Mouse (Mus musculus) forebrain, embryonic 15.5 days (tissue): ENCODE measurements around the gene Rpl10a. TPM values are rescaled to one million over a fixed set of nuclear protein-coding genes. Genes with fewer than 3 reads are reported as not detected.
"Not testable (repeated sequence)": the region's sequence is repeated elsewhere in the genome, so short reads cannot be mapped to it uniquely, and the experiment has no call there.

ENCODE experiments used
- ATAC-seq: fragments of 200-750 bp; cut with Nextera tagmentation; replicated peaks from 2 replicates; pipeline ENCODE4 v1.8.0; 2017; ENCODE audit warnings: mild to moderate bottlenecking, moderate TSS enrichment, moderate library complexity
- H3K27ac ChIP-seq: fragments of 300-500 bp; sonication (generic); replicated peaks from 2 replicates; pipeline ENCODE4 v1.5.1; 2015; ENCODE audit warnings: mild to moderate bottlenecking, inconsistent platforms
- H3K27me3 ChIP-seq: fragments of 300-500 bp; sonication (generic); 2 replicates; pipeline ENCODE4 v1.6.1; 2015; ENCODE audit warnings: inconsistent platforms
- H3K36me3 ChIP-seq: fragments of 300-500 bp; sonication (generic); 2 replicates; pipeline ENCODE4 v1.6.1; 2015; ENCODE audit warnings: mild to moderate bottlenecking, inconsistent platforms
- H3K4me1 ChIP-seq: fragments of 300-500 bp; sonication (generic); 2 replicates; pipeline ENCODE4 v1.6.1; 2015; ENCODE audit warnings: inconsistent platforms
- H3K4me2 ChIP-seq: fragments of 300-500 bp; sonication (generic); replicated peaks from 2 replicates; pipeline ENCODE4 v1.6.1; 2015; ENCODE audit warnings: mild to moderate bottlenecking, inconsistent platforms
- H3K4me3 ChIP-seq: fragments of 300-500 bp; sonication (generic); 2 replicates; pipeline ENCODE4 v1.5.1; 2015; ENCODE audit warnings: mild to moderate bottlenecking, inconsistent platforms
- H3K9ac ChIP-seq: fragments of 300-500 bp; sonication (generic); replicated peaks from 2 replicates; pipeline ENCODE4 v1.6.1; 2015; ENCODE audit warnings: mild to moderate bottlenecking, inconsistent platforms
- H3K9me3 ChIP-seq: fragments of 300-500 bp; sonication (generic); 2 replicates; pipeline ENCODE4 v1.6.1; 2016; ENCODE audit warnings: inconsistent platforms
- WGBS: fragments of 180-500 bp; shearing (Covaris S2); methylation state at CpG from one replicate; pipeline ENCODE4 v1.1.7; 2015; ENCODE audit warnings: mixed read lengths; 5-methylcytosine and 5-hydroxymethylcytosine counted together
- polyA plus RNA-seq: library from polyadenylated mRNA; unstranded; fragments of >200 nt; fragmentation: Nextera tagmentation; extraction: Ambion mirVana; gene quantifications from 2 replicates; pipeline ENCODE4 v1.2.1, GENCODE M21; 2015

The Rpl10a gene
- polyA plus RNA-seq, 1 experiment from 2014 or later, result 359 TPM

- 98% methylated on average over 8 of the region's 8 CpGs for WGBS
- H3K36me3 ChIP-seq, result peaks cover 8% of the 10 kb centered on the region
- H3K4me2 ChIP-seq, result no peak overlapping the region
- H3K4me1 ChIP-seq, result peaks cover 22% of the 10 kb centered on the region
- no peaks in the 10 kb centered on the region for H3K9me3 ChIP-seq
- no peak overlapping the region for H3K9ac ChIP-seq
- ATAC-seq, result no peak
- H3K27ac ChIP-seq, result no peak overlapping the region
- no peak overlapping the region for H3K4me3 ChIP-seq
- no peaks in the 10 kb centered on the region for H3K27me3 ChIP-seq
Measured at GRCm38 (mm10) chr17:28325751-28326150, 2.5 kb upstream of the Rpl10a start.

- Histone ChIP-seq H3K27ac (no peak overlapping the region), H3K36me3 (peaks cover 15% of the 10 kb centered on the region), H3K4me2 (no peak overlapping the region), H3K9me3 (no peaks in the 10 kb centered on the region), H3K4me1 (peaks cover 25% of the 10 kb centered on the region), H3K9ac (0 out of 2 replicates have a peak overlapping the region, but pooled peaks have one; percentile 92), H3K4me3 (no peak overlapping the region), H3K27me3 (no peaks in the 10 kb centered on the region)
- no peak for ATAC-seq
- WGBS, result 77% methylated on average over 3 of the region's 3 CpGs
Measured at GRCm38 (mm10) chr17:28326951-28327350, 1.3 kb upstream of the Rpl10a start.

- Histone ChIP-seq H3K27ac (peak overlapping the region; percentile 96), H3K4me1 (peaks cover 25% of the 10 kb centered on the region), H3K9me3 (no peaks in the 10 kb centered on the region), H3K36me3 (peaks cover 15% of the 10 kb centered on the region), H3K4me3 (peak overlapping the region; percentile 87), H3K9ac (peak overlapping the region; percentile 92), H3K4me2 (peak overlapping the region; percentile 93), H3K27me3 (no peaks in the 10 kb centered on the region)
- WGBS, result 9% methylated on average over 22 of the region's 22 CpGs
- peak; percentile 49 for ATAC-seq
Measured at GRCm38 (mm10) chr17:28327673-28328325, 472 bp upstream of the Rpl10a start.

GRCm38 (mm10) chr17:28328946-28329345 is 675 bp downstream of the Rpl10a start:
- WGBS, result under 1% methylated on average over 25 of the region's 25 CpGs
- H3K9ac ChIP-seq, result peak overlapping the region; percentile 92
- peak overlapping the region; percentile 93 for H3K4me2 ChIP-seq
- peak overlapping the region; percentile 96 for H3K27ac ChIP-seq
- H3K27me3 ChIP-seq, result no peaks in the 10 kb centered on the region
- peak overlapping the region; percentile 87 for H3K4me3 ChIP-seq
- peak; percentile 33 for ATAC-seq
- peaks cover 25% of the 10 kb centered on the region for H3K4me1 ChIP-seq
- no peaks in the 10 kb centered on the region for H3K9me3 ChIP-seq
- H3K36me3 ChIP-seq, result peaks cover 13% of the 10 kb centered on the region

GRCm38 (mm10) chr17:28329503-28330231 is 1.4 kb downstream of the Rpl10a start:
- ATAC-seq, result no peak
- H3K27me3 ChIP-seq, result no peaks in the 10 kb centered on the region
- peaks cover 12% of the 10 kb centered on the region for H3K36me3 ChIP-seq
- H3K9me3 ChIP-seq, result no peaks in the 10 kb centered on the region
- H3K27ac ChIP-seq, result peak overlapping the region; percentile 96
- H3K4me1 ChIP-seq, result peaks cover 25% of the 10 kb centered on the region
- peak overlapping the region; percentile 92 for H3K9ac ChIP-seq
- peak overlapping the region; percentile 87 for H3K4me3 ChIP-seq
- 7% methylated on average over 4 of the region's 4 CpGs for WGBS
- peak overlapping the region; percentile 93 for H3K4me2 ChIP-seq

GRCm38 (mm10) chr17:28330232-28330546 is 1.9 kb downstream of the Rpl10a start:
- 39% methylated on average over 2 of the region's 2 CpGs for WGBS
- Histone ChIP-seq H3K4me1 (peaks cover 25% of the 10 kb centered on the region), H3K9me3 (no peaks in the 10 kb centered on the region), H3K27ac (peak overlapping the region; percentile 33; the same call in 1 of the 2 replicates), H3K27me3 (no peaks in the 10 kb centered on the region), H3K4me3 (peak overlapping the region; percentile 87), H3K9ac (peak overlapping the region; percentile 92; the same call in 1 of the 2 replicates), H3K4me2 (peak overlapping the region; percentile 93), H3K36me3 (peaks cover 12% of the 10 kb centered on the region)
- ATAC-seq, result no peak

GRCm38 (mm10) chr17:28330590-28330989 is 2.3 kb downstream of the Rpl10a start:
- not testable (repeated sequence) for ATAC-seq
- 59% methylated on average over 8 of the region's 8 CpGs for WGBS

GRCm38 (mm10) chr17:28331241-28332112 is 3.2 kb downstream of the Rpl10a start:
- H3K4me3 ChIP-seq, result no peak overlapping the region
- no peak overlapping the region for H3K4me2 ChIP-seq
- H3K9ac ChIP-seq, result no peak overlapping the region
- ATAC-seq, result no peak
- H3K9me3 ChIP-seq, result no peaks in the 10 kb centered on the region
- H3K4me1 ChIP-seq, result peaks cover 25% of the 10 kb centered on the region
- 29% methylated on average over 7 of the region's 7 CpGs for WGBS
- H3K27me3 ChIP-seq, result no peaks in the 10 kb centered on the region
- peaks cover 12% of the 10 kb centered on the region for H3K36me3 ChIP-seq
- no peak overlapping the region for H3K27ac ChIP-seq

More at GRCm38 (mm10) chr17:28330590-28330989, 2.3 kb downstream of the Rpl10a start:
- H3K4me3 ChIP-seq, H3K4me2 ChIP-seq, H3K9me3 ChIP-seq, H3K27me3 ChIP-seq, H3K27ac ChIP-seq, H3K9ac ChIP-seq: not testable (repeated sequence)
- H3K36me3 ChIP-seq, result peaks cover 12% of the 10 kb centered on the region
- peaks cover 25% of the 10 kb centered on the region for H3K4me1 ChIP-seq

GRCm38 (mm10) chr17:28332113-28332914 is 4.0 kb downstream of the Rpl10a start:
- ATAC-seq, result no peak
- WGBS, result 53% methylated on average over 13 of the region's 13 CpGs

GRCm38 (mm10) chr17:28332915-28333546 is 4.8 kb downstream of the Rpl10a start:
- no peak for ATAC-seq
- Histone ChIP-seq H3K4me1 (peaks cover 19% of the 10 kb centered on the region), H3K36me3 (peaks cover 12% of the 10 kb centered on the region), H3K4me3 (no peak overlapping the region), H3K27ac (no peak overlapping the region), H3K9ac (no peak overlapping the region), H3K27me3 (no peaks in the 10 kb centered on the region), H3K9me3 (no peaks in the 10 kb centered on the region), H3K4me2 (no peak overlapping the region)
- WGBS, result 64% methylated on average over 31 of the region's 31 CpGs

More at GRCm38 (mm10) chr17:28332113-28332914, 4.0 kb downstream of the Rpl10a start:
- no peak overlapping the region for H3K4me2 ChIP-seq
- no peaks in the 10 kb centered on the region for H3K27me3 ChIP-seq
- no peak overlapping the region for H3K27ac ChIP-seq
- H3K36me3 ChIP-seq, result peaks cover 12% of the 10 kb centered on the region
- H3K4me3 ChIP-seq, result no peak overlapping the region
- peaks cover 25% of the 10 kb centered on the region for H3K4me1 ChIP-seq
- no peak overlapping the region for H3K9ac ChIP-seq
- H3K9me3 ChIP-seq, result no peaks in the 10 kb centered on the region

- no peak overlapping the region for H3K4me2 ChIP-seq
- peaks cover 7% of the 10 kb centered on the region for H3K36me3 ChIP-seq
- 0 out of 2 replicates have a peak, but pooled peaks cover 3% of the 10 kb centered on the region for H3K4me1 ChIP-seq
- no peak overlapping the region for H3K27ac ChIP-seq
- H3K27me3 ChIP-seq, result no peaks in the 10 kb centered on the region
- H3K9ac ChIP-seq, result no peak overlapping the region
- WGBS, result 76% methylated on average over 10 of the region's 10 CpGs
- H3K4me3 ChIP-seq, result no peak overlapping the region
- ATAC-seq, result no peak
- no peaks in the 10 kb centered on the region for H3K9me3 ChIP-seq
Measured at GRCm38 (mm10) chr17:28335267-28335666, 7.0 kb downstream of the Rpl10a start.
